Mouse (Mus musculus): Measurements from ENCODE around the gene Szrd1. TPM values are rescaled to one million over a fixed set of nuclear protein-coding genes. Genes with fewer than 3 reads are reported as not detected.

Gene Szrd1
- polyA plus RNA-seq, 1 experiment from 2014 or later, result 13.2 TPM

DNA sequence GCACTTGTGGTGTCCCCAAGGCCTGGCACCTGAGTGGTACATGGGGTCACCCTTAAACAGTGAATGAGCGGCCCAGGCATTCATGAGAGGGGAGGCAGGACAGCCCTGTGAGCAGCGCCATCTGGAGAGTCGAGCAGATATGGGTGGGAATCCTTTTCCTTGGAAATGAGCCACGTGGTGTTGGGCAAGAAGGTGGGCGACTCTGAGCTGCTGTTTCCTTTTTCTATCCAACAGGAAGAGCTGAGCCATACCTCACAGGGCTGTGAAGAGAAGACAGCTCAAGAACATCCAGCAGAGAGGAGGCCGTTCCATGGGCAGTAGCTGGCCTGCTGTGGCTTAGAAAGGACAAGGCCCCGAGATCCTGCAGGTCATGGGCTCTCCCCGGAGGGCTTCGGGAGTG, 50.9 kb downstream of the Szrd1 start:
- Histone ChIP-seq H3K4me1 (ENCODE audit: control insufficient read depth, insufficient read depth, low read length) (no peaks in the 10 kb centered on the region), H3K27ac (ENCODE audit: low read depth, low read length) (no peak overlapping the region), H3K36me3 (ENCODE audit: control insufficient read depth, insufficient read depth, low read length) (no peaks in the 10 kb centered on the region), H3K4me2 (ENCODE audit: low read depth, low read length) (no peak overlapping the region), H3K9me3 (ENCODE audit: control insufficient read depth, low read length) (no peaks in the 10 kb centered on the region), H3K9ac (replicated peaks; ENCODE audit: low read depth, low read length) (no peak overlapping the region), H3K27me3 (ENCODE audit: control insufficient read depth, insufficient read depth, low read length) (no peaks in the 10 kb centered on the region), H3K4me3 (ENCODE audit: low read depth, low read length) (no peak overlapping the region)
- ATAC-seq (ENCODE audit: low read depth), result no peak
- WGBS, result 75% methylated on average over 9 of the region's 9 CpGs

DNA sequence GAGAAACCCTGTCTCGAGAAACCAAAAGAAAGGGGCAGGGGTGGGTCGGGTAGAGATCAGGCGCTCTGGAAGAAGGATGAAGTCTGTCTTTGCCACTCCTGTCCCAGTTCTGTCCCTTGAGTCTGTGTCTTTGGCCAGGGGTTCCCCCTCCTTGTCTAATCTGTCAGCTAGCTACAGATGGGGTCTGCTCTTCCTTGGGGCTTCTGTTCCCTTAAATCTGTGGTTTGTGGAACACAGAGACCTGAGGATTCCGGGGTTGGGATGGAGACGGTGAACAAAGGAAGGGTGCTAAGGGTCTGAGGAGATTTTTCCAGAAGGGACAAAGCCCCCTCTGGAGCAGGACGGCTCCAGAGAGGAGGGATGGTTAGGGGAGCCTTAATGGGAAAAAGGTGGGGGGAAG, 51.5 kb downstream of the Szrd1 start, which contains the start of gene Spata21:
Spata21 (plus strand) TSS at position 301 of the 400 bp plus-strand sequence.
- H3K4me1 ChIP-seq (ENCODE audit: control insufficient read depth, insufficient read depth, low read length), result no peaks in the 10 kb centered on the region
- H3K4me2 ChIP-seq (ENCODE audit: low read depth, low read length), result no peak within 1 kb of the TSS
- ATAC-seq (ENCODE audit: low read depth), result no peak
- H3K36me3 ChIP-seq (ENCODE audit: control insufficient read depth, insufficient read depth, low read length), result no peaks in the 10 kb centered on the region
- no peak within 1 kb of the TSS for H3K9ac ChIP-seq (replicated peaks; ENCODE audit: low read depth, low read length)
- no peaks in the 10 kb centered on the region for H3K9me3 ChIP-seq (ENCODE audit: control insufficient read depth, low read length)
- no peak within 1 kb of the TSS for H3K4me3 ChIP-seq (ENCODE audit: low read depth, low read length)
- H3K27me3 ChIP-seq (ENCODE audit: control insufficient read depth, insufficient read depth, low read length), result no peaks in the 10 kb centered on the region
- WGBS, result 80% methylated on average over 6 of the region's 6 CpGs
- H3K27ac ChIP-seq (ENCODE audit: low read depth, low read length), result no peak within 1 kb of the TSS

GRCm38 (mm10) chr4:141086862-141087261, 52.7 kb downstream of the Szrd1 start:
- Histone ChIP-seq H3K9me3 (ENCODE audit: control insufficient read depth, low read length) (no peaks in the 10 kb centered on the region), H3K27me3 (ENCODE audit: control insufficient read depth, insufficient read depth, low read length) (no peaks in the 10 kb centered on the region), H3K4me1 (ENCODE audit: control insufficient read depth, insufficient read depth, low read length) (no peaks in the 10 kb centered on the region), H3K9ac (replicated peaks; ENCODE audit: low read depth, low read length) (no peak overlapping the region), H3K4me3 (ENCODE audit: low read depth, low read length) (no peak overlapping the region), H3K36me3 (ENCODE audit: control insufficient read depth, insufficient read depth, low read length) (no peaks in the 10 kb centered on the region), H3K27ac (ENCODE audit: low read depth, low read length) (no peak overlapping the region), H3K4me2 (ENCODE audit: low read depth, low read length) (no peak overlapping the region)
- WGBS, result 82% methylated on average over 10 of the region's 10 CpGs
- no peak for ATAC-seq (ENCODE audit: low read depth)

- Histone ChIP-seq H3K9ac (replicated peaks; ENCODE audit: low read depth, low read length) (no peak overlapping the region), H3K4me2 (ENCODE audit: low read depth, low read length) (no peak overlapping the region), H3K27me3 (ENCODE audit: control insufficient read depth, insufficient read depth, low read length) (no peaks in the 10 kb centered on the region), H3K4me1 (ENCODE audit: control insufficient read depth, insufficient read depth, low read length) (peaks cover 10% of the 10 kb centered on the region), H3K36me3 (ENCODE audit: control insufficient read depth, insufficient read depth, low read length) (no peaks in the 10 kb centered on the region), H3K4me3 (ENCODE audit: low read depth, low read length) (peak overlapping the region; percentile 98), H3K9me3 (ENCODE audit: control insufficient read depth, low read length) (no peaks in the 10 kb centered on the region), H3K27ac (ENCODE audit: low read depth, low read length) (no peak overlapping the region)
- peak; percentile 16 for ATAC-seq (ENCODE audit: low read depth)
- 74% methylated on average over 18 of the region's 18 CpGs for WGBS
Observed at GRCm38 (mm10) chr4:141078510-141079137, 61.0 kb downstream of the Szrd1 start.

DNA sequence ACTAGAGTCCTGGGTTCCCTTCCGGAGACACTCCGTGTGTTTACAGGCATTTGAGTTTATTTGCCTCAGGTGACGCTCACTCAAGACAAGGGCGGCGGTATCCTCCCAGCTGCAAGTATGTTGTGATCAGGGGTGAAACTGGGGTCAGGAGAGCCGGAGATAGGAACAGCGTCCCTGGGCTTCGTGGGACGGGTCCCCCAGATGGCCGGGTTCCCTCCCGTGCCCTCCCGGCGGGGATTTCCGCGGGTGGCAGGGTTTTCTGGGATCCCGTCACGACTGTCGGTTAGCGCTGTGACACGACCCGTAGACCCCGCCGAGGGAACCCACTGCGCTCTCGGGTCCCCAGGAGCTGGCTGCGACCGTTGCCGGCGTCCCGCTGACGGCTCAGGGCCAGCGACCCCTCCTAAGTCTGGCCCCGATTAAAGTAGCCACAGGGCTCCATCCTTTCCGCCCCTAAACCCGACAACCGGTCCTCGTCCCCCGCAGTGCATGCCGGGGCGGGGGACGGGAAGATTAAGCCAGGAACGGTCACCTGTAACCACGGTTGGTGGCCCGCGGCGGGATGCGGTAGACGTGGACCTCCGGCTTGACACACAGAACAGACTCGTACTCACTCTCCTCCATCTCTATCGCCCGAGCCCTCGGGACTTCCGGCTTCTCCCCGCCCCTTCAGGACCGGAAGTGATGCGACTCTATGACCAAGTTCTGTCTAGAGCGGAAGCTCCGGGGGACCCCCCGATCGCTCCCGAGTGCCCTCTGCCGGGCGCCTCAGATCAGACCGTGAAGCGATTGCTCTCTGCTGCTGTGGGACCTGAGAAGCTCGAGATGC, 61.7 kb downstream of the Szrd1 start, which contains the start of gene Necap2:
Necap2 (minus strand) TSS at position 677 of the 829 bp plus-strand sequence.
- Histone ChIP-seq H3K4me3 (ENCODE audit: low read depth, low read length) (peak within 1 kb of the TSS; percentile 98), H3K27ac (ENCODE audit: low read depth, low read length) (peak within 1 kb of the TSS; percentile 70), H3K4me2 (ENCODE audit: low read depth, low read length) (peak within 1 kb of the TSS; percentile 97), H3K9me3 (ENCODE audit: control insufficient read depth, low read length) (no peaks in the 10 kb centered on the region), H3K9ac (replicated peaks; ENCODE audit: low read depth, low read length) (peak within 1 kb of the TSS; percentile 89), H3K27me3 (ENCODE audit: control insufficient read depth, insufficient read depth, low read length) (no peaks in the 10 kb centered on the region), H3K4me1 (ENCODE audit: control insufficient read depth, insufficient read depth, low read length) (peaks cover 10% of the 10 kb centered on the region), H3K36me3 (ENCODE audit: control insufficient read depth, insufficient read depth, low read length) (no peaks in the 10 kb centered on the region)
- WGBS, result under 1% methylated on average over 67 of the region's 67 CpGs
- peak; percentile 95 for ATAC-seq (ENCODE audit: low read depth)

- Histone ChIP-seq H3K4me3 (ENCODE audit: low read depth, low read length) (peak overlapping the region; percentile 98), H3K9me3 (ENCODE audit: control insufficient read depth, low read length) (no peaks in the 10 kb centered on the region), H3K9ac (replicated peaks; ENCODE audit: low read depth, low read length) (peak overlapping the region; percentile 89), H3K27ac (ENCODE audit: low read depth, low read length) (no peak overlapping the region), H3K27me3 (ENCODE audit: control insufficient read depth, insufficient read depth, low read length) (no peaks in the 10 kb centered on the region), H3K4me2 (ENCODE audit: low read depth, low read length) (peak overlapping the region; percentile 97), H3K4me1 (ENCODE audit: control insufficient read depth, insufficient read depth, low read length) (peaks cover 10% of the 10 kb centered on the region), H3K36me3 (ENCODE audit: control insufficient read depth, insufficient read depth, low read length) (no peaks in the 10 kb centered on the region)
- 82% methylated on average over 17 of the region's 17 CpGs for WGBS
- no peak for ATAC-seq (ENCODE audit: low read depth)
Observed at GRCm38 (mm10) chr4:141076761-141077506, 62.6 kb downstream of the Szrd1 start.

DNA sequence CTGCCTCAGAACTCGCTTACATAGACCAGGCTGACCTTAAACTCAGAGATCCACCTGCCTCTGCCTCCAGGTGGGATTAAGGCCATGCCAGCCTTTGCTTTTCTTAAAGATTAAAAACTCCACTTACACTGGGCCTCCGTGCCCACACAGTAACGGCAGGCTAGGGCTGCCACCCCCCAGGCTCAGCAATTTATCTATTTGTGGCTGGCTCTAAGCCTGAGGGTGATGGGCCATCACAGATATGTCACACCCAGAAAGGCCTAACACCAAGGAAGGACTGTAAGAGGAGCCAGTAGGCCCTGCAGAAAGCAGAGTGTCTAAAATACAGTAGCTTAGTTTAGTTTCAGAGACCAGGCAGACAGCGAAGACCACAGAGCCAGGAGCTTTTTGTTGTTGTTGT, 65.5 kb downstream of the Szrd1 start:
- H3K9me3 ChIP-seq (ENCODE audit: control insufficient read depth, low read length), result no peaks in the 10 kb centered on the region
- H3K9ac ChIP-seq (replicated peaks; ENCODE audit: low read depth, low read length), result no peak overlapping the region
- no peak overlapping the region for H3K4me2 ChIP-seq (ENCODE audit: low read depth, low read length)
- no peak overlapping the region for H3K27ac ChIP-seq (ENCODE audit: low read depth, low read length)
- no peak overlapping the region for H3K4me3 ChIP-seq (ENCODE audit: low read depth, low read length)
- ATAC-seq (ENCODE audit: low read depth), result no peak
- peaks cover 10% of the 10 kb centered on the region for H3K4me1 ChIP-seq (ENCODE audit: control insufficient read depth, insufficient read depth, low read length)
- H3K36me3 ChIP-seq (ENCODE audit: control insufficient read depth, insufficient read depth, low read length), result peaks cover 23% of the 10 kb centered on the region
- H3K27me3 ChIP-seq (ENCODE audit: control insufficient read depth, insufficient read depth, low read length), result no peaks in the 10 kb centered on the region
- 93% methylated on average over 4 of the region's 4 CpGs for WGBS

GRCm38 (mm10) chr4:141073661-141074060, 65.9 kb downstream of the Szrd1 start:
- Histone ChIP-seq H3K27ac (ENCODE audit: low read depth, low read length) (no peak overlapping the region), H3K4me2 (ENCODE audit: low read depth, low read length) (no peak overlapping the region), H3K9ac (replicated peaks; ENCODE audit: low read depth, low read length) (no peak overlapping the region), H3K4me1 (ENCODE audit: control insufficient read depth, insufficient read depth, low read length) (peaks cover 10% of the 10 kb centered on the region), H3K4me3 (ENCODE audit: low read depth, low read length) (no peak overlapping the region), H3K36me3 (ENCODE audit: control insufficient read depth, insufficient read depth, low read length) (peaks cover 28% of the 10 kb centered on the region), H3K9me3 (ENCODE audit: control insufficient read depth, low read length) (no peaks in the 10 kb centered on the region), H3K27me3 (ENCODE audit: control insufficient read depth, insufficient read depth, low read length) (no peaks in the 10 kb centered on the region)
- 81% methylated on average over 9 of the region's 9 CpGs for WGBS
- no peak for ATAC-seq (ENCODE audit: low read depth)

Data from neural tube, embryonic 14.5 days (tissue).